Mouse (Mus musculus) thymus, adult 2 months (tissue): Measurements from ENCODE around the gene Radil.

Source experiments
- CTCF ChIP-seq: fragments of 200-500 bp; IDR thresholded peaks from 2 replicates; pipeline ENCODE4 v1.5.1; 2012; ENCODE audit warnings: mild to moderate bottlenecking, control low read depth, low read length, moderate library complexity, borderline replicate concordance; ENCODE audit not compliant: control insufficient read depth, poor library complexity, insufficient read depth; ENCODE audit errors: extremely low read depth
- POLR2A ChIP-seq: fragments of 200-500 bp; IDR thresholded peaks from 2 replicates; pipeline ENCODE4 v1.6.1; 2012; ENCODE audit warnings: mild to moderate bottlenecking, low read length, control low read depth, moderate library complexity; ENCODE audit not compliant: control insufficient read depth, poor library complexity, insufficient read depth; ENCODE audit errors: extremely low read depth

DNA sequence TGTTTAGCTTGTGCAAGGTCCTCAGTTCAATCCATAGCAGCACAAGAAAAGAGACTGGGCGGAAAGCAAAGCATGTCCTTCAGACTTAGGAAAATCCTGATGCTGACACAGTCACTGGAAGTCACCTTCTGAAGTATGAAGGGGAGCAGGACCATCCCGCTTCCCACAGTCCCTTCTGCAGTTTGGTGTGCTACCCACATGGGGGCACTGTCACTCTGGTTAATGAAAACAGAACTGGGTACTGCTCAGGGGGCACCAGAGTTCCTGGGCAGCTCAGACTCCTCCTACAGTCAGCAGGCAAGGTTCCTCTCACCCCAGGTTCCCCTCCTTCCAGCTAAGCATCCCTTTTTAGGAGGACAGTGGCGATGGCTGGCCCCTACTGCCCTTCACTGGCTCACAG, 51.9 kb downstream of the Radil start:
- TF ChIP-seq CTCF (no peak), POLR2A (no peak)
